Mouse (Mus musculus) adrenal gland, adult 2 months (tissue): ENCODE measurements around the gene Vars2. TPM values are rescaled to one million over a fixed set of nuclear protein-coding genes. Genes with fewer than 3 reads are reported as not detected.
A peak's percentile ranks its signal among the peaks of the same experiment; 100 is the strongest.

Source experiments
- DNase-seq: peaks from one replicate; pipeline ENCODE4 v3.0.0; 2021
- polyA plus RNA-seq: library from polyadenylated mRNA; depleted of rRNA; stranded (reverse); fragments of >200 nt; gene quantifications from 2 replicates; pipeline ENCODE4 v1.2.3, GENCODE M21; 2012
- total RNA-seq, 2 experiments: library from RNA; stranded (reverse); gene quantifications; 2 replicates each; pipeline ENCODE4 v1.2.3; 2021

Gene Vars2
- total and polyA plus RNA-seq, 3 experiments: 36.4 to 77.3 (median 38.6) TPM

GRCm38 (mm10) chr17:35693906-35694305 lies 26.5 kb upstream of the Vars2 start:
- DNase-seq: no peak

- no peak for DNase-seq
These were observed 25.0 kb upstream of the Vars2 start for GRCm38 (mm10) chr17:35692368-35692767.

- no peak for DNase-seq
These were observed 24.4 kb upstream of the Vars2 start for GRCm38 (mm10) chr17:35691811-35692210.

DNA sequence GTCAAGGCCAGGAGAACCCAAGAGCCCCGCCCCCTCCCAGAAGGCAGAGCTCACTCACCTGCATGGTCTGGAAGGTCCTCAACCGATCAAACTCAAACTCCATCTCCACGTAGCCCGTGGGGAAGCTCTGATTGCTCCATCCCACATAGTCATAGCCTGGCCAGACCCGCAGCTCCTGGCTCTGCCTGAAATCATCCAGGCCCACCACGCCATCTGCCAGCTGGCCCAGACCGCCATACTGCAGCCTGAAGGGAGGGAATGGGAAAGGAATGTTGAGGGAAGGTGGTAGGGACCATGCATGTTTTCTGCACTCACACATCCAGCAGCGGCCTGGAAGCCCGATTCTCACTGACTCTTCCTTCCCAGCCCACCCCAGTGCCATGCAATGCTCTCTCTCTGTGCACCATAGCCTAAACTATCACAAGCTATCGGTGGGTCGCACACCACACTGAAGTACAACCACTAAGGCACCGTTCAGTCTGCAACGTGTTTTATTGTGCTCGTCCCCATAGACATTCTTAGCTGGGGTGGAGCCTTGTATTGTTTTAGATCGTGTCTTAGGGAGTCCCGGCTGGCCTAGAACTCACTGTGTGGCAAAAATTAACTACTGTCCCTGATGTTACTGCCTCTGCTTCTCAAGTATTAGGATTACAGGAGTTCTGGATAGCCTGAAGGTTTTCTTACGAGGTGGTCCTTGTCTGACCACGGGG lies 22.7 kb upstream of the Vars2 start:
- no peak for DNase-seq

GRCm38 (mm10) chr17:35688347-35689175 lies 21.2 kb upstream of the Vars2 start:
- no peak for DNase-seq

DNA sequence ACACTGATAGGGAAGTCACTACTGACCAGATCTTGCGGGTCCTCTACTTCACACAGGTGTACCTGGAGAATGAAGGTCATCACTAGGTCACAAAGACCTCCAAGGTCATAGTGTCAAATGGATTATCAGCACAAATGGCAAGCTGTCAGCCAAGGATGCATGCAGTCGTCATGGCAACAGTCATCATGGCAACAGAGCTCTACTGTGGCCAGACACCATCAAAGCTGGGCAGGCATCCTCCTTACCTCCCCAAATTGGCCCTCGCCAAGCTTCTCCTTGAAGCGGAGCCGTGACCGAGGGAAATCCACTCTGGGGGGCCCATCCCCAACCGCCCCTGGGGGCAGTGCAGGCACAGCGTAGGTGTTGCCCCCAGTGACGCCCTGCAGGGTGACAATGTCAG lies 17.7 kb upstream of the Vars2 start:
- DNase-seq: no peak

DNA sequence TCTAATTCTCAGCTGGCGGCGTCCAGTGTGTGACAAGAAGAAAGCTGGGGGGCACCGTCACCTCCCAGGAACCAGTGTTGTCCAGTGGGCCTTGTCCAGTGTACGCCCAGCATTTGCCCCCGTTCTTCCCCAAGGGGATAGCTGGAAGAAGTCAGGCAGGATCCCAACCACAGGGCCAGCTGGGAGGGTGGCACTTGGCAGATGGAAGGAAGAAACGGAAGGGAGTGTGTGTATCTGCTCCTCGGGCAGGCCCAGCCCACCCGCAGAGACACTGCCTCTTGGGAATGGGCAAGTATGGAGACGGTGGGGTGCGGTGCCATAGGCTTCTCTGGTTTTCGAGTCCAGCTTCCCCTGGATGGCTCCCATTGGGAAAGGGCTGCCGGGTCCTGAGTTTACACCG lies 14.6 kb upstream of the Vars2 start:
- DNase-seq: no peak

- no peak for DNase-seq
These were observed 13.2 kb upstream of the Vars2 start for GRCm38 (mm10) chr17:35680591-35680990.

GRCm38 (mm10) chr17:35673416-35674035 lies 6.1 kb upstream of the Vars2 start, which contains the start of gene Gtf2h4:
Gene Gtf2h4 (minus strand): TSS chr17:35673739.
- peak; percentile 89 for DNase-seq

GRCm38 (mm10) chr17:35672527-35672926 lies 5.1 kb upstream of the Vars2 start:
- DNase-seq: no peak

DNA sequence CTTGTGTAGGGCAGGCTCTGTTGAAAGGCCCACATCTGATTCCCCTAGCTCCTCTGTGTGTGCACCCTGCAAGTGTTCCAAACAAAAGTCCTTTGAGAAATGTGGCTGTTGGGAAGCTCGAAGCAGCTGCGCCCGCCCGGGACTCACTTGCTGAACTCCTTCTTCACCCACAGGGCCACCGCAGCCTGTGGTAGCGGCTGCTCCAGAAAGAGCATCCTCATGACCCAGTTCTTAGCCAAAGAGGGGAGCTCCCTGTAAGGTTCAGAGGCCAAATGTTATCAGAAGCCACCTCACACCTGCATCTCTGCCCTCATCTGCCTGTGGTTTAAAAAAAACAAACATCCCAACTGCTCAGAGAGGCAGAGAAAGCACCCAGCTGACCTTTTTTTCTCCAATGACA lies 4.5 kb upstream of the Vars2 start:
- DNase-seq: no peak

DNA sequence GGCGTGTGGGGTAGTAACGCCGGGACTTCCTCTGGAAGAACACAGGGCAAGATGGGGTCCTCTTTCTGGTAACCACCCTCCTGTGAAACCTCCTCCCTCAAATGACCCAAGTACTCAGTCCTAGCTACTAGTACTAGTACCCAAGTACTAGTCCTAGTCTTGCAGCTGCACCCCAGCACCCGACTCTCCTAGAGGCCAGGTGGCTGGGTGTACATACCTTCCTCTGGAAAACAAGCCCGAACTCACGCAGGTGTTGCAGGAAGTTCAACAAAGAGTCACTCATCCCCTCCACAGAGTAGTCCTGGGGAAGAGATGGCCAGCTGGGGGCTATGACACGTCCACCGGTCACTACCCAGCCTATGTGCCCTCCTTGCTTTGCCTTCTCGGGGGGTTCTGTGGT lies 2.3 kb upstream of the Vars2 start:
- DNase-seq: no peak

DNA sequence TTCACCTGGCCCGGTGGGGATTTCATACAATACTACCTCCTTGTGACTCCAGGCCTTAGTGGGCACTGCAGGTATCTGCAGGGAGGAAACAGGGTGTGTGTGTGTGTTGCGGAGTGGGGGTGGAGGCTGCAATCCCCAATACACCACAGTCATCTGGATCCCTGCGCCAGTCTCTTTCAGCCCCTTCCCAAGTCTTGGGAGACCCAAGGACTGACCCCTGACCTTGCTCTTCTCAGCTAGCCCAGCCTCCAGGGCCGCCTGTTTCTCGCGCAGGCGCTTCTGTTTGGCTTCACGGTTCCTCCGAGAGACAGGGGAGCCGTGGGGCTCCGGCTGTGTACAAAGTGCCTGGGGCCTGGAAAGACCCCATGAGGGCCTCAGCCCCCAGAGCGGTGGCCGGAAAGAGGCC lies 538 bp downstream of the Vars2 start:
- no peak for DNase-seq

DNA sequence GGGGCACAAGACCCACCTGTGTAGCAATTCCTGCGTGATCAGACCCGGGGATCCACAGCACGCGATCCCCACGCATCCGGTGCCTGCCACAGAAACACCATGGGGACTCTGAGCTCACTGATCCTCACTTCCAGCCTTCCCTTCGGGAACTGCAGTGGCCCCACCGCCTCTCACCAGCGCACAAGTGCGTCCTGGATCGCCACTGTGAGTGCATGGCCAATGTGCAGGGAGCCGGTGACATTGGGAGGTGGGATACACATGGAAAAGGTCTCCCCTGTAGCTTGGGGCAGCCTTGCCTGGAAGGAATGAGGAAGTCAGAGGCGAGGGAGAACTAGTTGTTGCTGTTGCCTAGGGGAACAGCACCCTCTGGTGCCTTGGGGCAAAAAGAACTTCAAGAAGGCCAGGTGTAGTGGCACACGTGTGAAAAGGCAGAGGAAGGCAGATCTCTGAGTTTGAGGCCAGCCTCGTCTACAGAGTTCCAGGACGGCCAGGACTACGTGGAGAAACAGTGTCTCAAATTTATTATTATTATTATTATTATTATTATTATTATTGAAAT lies 1.4 kb downstream of the Vars2 start:
- DNase-seq: peak; percentile 26

DNA sequence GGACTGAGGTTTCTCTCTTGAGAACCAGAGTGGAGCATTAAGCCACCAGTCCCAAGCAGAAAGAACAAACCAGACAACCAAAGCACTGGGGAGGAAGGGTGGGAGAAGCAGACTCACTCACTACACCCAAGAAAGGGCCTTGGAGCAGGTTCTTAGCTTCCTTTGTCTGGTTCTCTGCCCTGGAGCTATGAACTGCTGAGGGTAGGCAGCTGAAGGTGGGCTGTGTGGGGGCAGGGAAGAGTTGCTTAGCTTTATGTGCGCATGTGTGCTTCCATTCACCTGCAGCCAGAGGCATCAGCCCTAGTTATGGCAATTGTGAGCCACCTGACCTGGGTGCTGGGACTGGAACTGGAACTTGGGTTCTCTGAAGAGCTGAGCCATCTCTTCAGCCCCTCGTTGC lies 14.3 kb downstream of the Vars2 start:
- DNase-seq: no peak

DNA sequence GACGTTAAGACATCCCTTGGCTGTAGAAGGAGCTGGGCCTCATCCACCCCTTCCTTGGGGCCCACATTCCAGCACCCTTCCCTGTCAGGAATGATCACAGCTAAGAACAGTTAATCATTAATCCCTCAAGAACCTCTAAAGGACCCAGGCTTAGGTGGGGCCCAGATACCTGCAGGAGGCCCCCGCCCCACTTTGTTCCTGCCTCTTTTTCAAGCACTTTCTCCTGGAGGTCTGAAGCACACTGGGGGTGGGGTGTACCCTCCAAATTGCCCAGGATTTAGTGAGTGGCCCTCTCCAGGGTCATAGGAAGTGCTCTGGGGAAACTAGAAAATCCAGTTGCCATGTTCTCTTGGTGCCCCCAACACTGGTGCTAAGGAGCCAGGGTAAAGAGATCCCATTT lies 18.0 kb downstream of the Vars2 start:
- DNase-seq: no peak

DNA sequence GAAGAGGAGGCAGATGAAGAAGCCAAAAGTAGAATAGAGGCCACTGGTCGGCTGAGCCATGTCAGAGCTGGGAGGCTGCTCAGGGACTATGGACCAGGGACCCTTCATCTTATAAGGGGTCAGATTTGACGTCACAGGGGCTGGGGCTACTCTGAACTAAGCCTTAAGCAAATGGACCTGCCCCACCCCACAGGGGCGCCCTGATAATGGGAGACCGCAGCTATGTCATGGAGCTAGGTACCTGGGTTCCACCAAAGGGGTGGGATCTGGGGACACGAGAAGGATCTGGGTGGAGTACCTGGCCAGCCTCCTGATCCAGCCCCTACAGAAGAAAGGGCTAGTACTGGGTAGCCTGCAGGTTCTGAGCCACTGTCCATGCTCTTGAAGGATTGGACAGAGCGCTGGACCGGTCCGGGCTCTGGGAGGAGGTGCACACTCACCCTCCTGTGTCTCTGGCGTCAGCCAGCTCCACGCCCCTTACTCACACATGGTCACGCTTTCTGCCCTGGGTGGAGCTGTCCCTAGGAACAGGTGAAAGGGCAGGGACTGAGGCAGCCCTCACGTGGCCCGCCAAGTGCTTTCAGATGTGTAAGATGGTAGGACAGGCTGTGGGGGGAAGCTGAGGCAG lies 23.7 kb downstream of the Vars2 start, which contains the start of gene Mucl3:
TSS of gene Mucl3 (minus strand) at position 87 of the 628 bp plus-strand sequence.
- no peak for DNase-seq

- DNase-seq: no peak
These were observed 28.0 kb downstream of the Vars2 start for GRCm38 (mm10) chr17:35639352-35639751.

DNA sequence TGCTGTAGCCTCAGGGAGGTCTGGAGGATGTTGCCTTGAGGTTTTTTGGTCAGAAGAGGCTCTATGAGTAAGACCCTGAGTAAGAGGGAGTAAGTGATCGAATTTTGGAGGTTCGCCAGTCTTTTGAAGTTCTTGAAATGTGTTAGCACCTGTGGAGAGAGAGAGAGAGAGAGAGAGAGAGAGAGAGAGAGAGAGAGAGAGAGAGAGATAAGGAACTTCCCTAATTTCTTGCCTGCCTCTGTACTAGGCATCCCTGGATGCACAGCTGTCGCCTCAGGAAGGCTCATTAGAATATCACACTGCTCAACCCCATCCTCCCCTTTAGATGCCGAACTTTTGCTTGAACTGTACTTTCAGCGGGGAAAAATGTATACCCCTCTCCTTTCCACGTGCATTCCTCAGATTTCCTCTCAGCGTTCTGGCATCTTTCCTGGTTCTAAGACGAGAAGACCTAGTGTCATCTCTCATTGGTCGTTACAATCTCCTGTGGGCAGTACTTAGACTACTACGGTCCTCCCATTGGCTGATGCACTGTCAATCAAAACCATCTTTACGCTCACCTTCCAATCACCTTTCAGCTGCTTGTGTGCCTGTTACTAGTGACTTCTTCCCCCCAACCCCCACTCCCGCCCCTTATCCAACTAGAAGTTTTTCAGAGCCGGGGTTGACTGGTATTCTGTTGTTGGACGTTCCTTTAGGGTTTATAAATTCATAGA lies 28.8 kb downstream of the Vars2 start:
- peak; percentile 63 for DNase-seq

GRCm38 (mm10) chr17:35636363-35636762 lies 31.0 kb downstream of the Vars2 start:
- DNase-seq: no peak

- peak; percentile 72 for DNase-seq
These were observed 31.7 kb downstream of the Vars2 start for GRCm38 (mm10) chr17:35635699-35636111.
